Mouse (Mus musculus): ENCODE data around the gene Olfr644. TPM values are rescaled to one million over a fixed set of nuclear protein-coding genes. Genes with fewer than 3 reads are reported as not detected.

Olfr644 gene
- polyA plus RNA-seq (2016; fragmentation: Nextera tagmentation; extraction: Ambion mirVana): not detected in 2 replicates

DNA sequence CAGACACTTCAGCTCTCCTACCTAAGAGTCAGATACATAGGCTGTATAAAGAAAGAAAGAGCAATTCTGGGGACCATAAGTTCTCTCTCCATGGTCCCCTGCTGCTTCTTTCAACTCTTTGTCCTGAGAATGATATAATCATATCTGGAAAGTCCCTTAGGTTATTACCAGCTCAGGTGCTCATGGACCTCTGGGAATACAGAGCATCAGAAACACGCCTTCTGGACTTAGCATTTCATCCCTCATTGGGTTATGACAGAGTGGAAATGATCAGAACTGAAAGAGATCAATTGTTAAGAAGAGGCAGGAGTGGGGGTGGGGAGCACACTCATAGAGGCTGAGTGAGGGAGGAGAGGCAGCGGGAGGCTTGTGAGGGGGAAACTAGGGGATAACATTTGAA, at the start of gene Olfr644:
Gene Olfr644 (minus strand): TSS at position 101 of the 400 bp plus-strand sequence.
- 74% methylated on average over 2 of the region's 2 CpGs for whole genome bisulfite sequencing
- no peak within 1 kb of the TSS for H3K4me3 ChIP-seq
- no peaks in the 10 kb centered on the region for H3K9me3 ChIP-seq
- H3K27me3 ChIP-seq (ENCODE audit: insufficient read depth, poor library complexity, severe bottlenecking): no peaks in the 10 kb centered on the region
- H3K36me3 ChIP-seq: no peaks in the 10 kb centered on the region
- no peak within 1 kb of the TSS for H3K27ac ChIP-seq
- no peaks in the 10 kb centered on the region for H3K4me1 ChIP-seq (replicated peaks)
- no peak for DNase-seq (ENCODE audit: low spot score)

DNA sequence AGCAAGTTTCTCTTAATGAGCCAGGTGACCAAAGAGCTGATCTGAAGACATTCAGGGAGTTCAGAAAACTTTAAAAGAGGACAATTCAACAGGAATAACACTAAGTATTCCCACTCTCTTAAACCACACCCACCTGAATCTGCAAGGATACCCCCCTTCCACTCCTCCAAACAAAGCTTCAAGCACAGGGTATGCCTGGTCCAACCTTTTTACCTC, 33.0 kb upstream of the Olfr644 start, which contains the start of gene Olfr646:
Gene Olfr646 (plus strand): TSS at position 117 of the 216 bp plus-strand sequence.
- Histone ChIP-seq H3K27ac (no peak within 1 kb of the TSS), H3K9me3 (no peaks in the 10 kb centered on the region), H3K36me3 (no peaks in the 10 kb centered on the region), H3K27me3 (ENCODE audit: insufficient read depth, poor library complexity, severe bottlenecking) (no peaks in the 10 kb centered on the region), H3K4me3 (no peak within 1 kb of the TSS), H3K4me1 (replicated peaks) (no peaks in the 10 kb centered on the region)
- DNase-seq (ENCODE audit: low spot score): no peak

DNA sequence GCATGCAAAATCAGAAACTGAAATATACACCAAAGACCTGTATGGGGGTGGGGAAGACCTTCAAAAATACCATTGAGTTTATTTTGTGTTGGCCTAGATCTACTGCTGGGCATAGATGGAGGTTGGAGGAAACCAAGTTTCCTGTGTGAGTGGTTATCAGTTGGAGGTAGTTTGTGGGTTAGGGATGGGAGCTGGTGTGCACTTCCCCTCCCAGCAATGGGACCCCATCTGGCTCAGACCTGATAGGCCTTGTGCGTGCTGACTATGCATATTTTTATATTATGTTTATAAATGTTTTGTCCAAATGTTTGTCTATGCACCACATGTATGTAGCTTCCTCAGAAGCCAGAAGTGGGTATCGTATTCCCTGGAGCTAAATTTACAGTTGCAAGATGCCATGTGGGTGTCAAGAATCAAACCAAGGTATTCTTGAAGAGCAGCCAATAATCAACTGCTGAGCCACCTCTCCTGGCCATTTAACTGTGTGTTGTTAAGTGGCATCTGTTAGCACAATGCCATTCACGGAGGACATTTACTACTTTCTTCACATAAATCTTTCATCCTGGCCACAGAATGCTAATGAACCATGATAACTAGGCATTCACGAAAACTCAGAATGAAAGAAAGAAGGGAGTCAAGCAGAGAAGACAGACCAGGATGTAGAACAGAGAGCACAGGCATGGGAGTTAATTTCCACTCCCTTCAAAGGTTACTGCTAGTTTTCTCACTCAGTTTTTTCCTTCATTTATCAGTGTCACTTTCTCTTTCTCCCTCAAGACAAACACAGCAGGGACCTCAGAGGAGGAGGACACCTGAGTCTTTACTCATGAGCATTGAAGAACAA, 32.5 kb upstream of the Olfr644 start:
- no peak overlapping the region for H3K4me3 ChIP-seq
- no peaks in the 10 kb centered on the region for H3K27me3 ChIP-seq (ENCODE audit: insufficient read depth, poor library complexity, severe bottlenecking)
- H3K27ac ChIP-seq: no peak overlapping the region
- no peaks in the 10 kb centered on the region for H3K36me3 ChIP-seq
- no peak for DNase-seq (ENCODE audit: low spot score)
- WGBS: 67% methylated on average over 4 of the region's 4 CpGs
- H3K9me3 ChIP-seq: no peaks in the 10 kb centered on the region
- no peaks in the 10 kb centered on the region for H3K4me1 ChIP-seq (replicated peaks)

DNA sequence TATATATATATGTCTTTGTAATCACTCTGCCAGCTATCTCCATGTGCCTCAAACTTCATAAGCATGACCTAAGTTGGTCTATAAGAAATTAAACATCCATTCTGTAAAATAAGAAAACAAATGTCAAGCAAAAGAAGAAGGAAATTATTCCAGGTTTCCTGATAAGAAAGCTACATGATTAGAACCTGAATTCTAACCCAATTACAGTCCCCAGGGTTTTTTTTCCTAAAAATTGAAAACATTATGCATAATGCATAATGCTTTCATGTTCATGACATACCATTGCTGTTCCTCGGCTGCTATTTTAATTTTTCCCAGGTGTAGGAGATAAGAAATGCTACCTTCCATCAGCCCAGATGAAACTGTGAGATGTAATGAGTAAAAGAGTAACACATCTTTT, 13.7 kb upstream of the Olfr644 start, which contains the start of gene Olfr645:
Gene Olfr645 (minus strand): TSS at position 101 of the 400 bp plus-strand sequence.
- WGBS: 79% methylated on average over 1 of the region's 1 CpGs

DNA sequence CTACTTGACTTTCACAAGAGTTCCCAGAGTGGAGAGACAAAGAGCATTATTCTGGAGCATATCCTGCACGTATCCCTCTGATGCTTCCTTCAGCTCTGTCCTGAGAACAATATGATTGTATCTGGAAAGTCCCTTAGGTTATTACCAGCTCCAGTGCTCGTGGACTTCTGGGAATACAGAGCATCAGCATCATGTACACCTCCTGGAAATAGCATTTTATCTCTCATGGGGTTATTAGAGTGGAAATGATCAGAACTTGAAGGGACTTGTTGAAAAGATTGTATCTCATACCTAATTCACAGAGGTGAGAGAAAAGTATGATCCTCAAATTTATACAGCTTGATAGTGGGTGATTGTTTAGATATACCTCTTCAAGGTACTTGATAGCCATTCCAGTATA, 10.3 kb downstream of the Olfr644 start, which contains the start of gene 4930516K23Rik:
Gene 4930516K23Rik (minus strand): TSS at position 101 of the 400 bp plus-strand sequence.
- no peaks in the 10 kb centered on the region for H3K4me1 ChIP-seq (replicated peaks)
- H3K36me3 ChIP-seq: no peaks in the 10 kb centered on the region
- DNase-seq (ENCODE audit: low spot score): no peak
- H3K27ac ChIP-seq: no peak within 1 kb of the TSS
- WGBS: 58% methylated on average over 2 of the region's 2 CpGs
- no peaks in the 10 kb centered on the region for H3K9me3 ChIP-seq
- H3K4me3 ChIP-seq: no peak within 1 kb of the TSS
- H3K27me3 ChIP-seq (ENCODE audit: insufficient read depth, poor library complexity, severe bottlenecking): no peaks in the 10 kb centered on the region

More for the DNA sequence above, 13.7 kb upstream of the Olfr644 start, which contains the start of gene Olfr645:
- no peaks in the 10 kb centered on the region for H3K9me3 ChIP-seq
- no peaks in the 10 kb centered on the region for H3K4me1 ChIP-seq (replicated peaks)
- H3K4me3 ChIP-seq: no peak within 1 kb of the TSS
- H3K36me3 ChIP-seq: no peaks in the 10 kb centered on the region
- DNase-seq (ENCODE audit: low spot score): no peak
- H3K27me3 ChIP-seq (ENCODE audit: insufficient read depth, poor library complexity, severe bottlenecking): no peaks in the 10 kb centered on the region
- no peak within 1 kb of the TSS for H3K27ac ChIP-seq

DNA sequence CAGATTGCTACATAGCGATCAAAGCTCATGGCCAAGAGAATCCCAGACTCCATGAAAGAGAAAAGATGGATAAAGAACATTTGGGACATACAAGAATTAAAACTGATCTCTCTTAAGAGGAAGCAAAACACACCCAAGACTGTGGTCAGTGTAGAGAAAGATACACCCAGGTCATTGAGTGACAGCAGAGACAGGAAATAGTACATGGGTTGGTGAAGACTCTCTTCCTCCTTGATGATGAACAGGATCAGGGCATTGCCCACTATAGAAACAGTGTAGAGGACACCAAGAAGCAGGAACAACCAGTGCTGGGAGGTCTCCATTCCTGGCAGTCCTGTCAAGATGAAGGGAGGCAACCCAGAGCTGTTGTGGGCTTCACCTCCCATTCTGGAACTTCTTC, 12.5 kb downstream of the Olfr644 start:
- WGBS: 89% methylated on average over 1 of the region's 1 CpGs
- Histone ChIP-seq H3K4me1 (replicated peaks) (no peaks in the 10 kb centered on the region), H3K27ac (no peak overlapping the region), H3K4me3 (no peak overlapping the region), H3K9me3 (no peaks in the 10 kb centered on the region), H3K27me3 (ENCODE audit: insufficient read depth, poor library complexity, severe bottlenecking) (no peaks in the 10 kb centered on the region), H3K36me3 (no peaks in the 10 kb centered on the region)
- no peak for DNase-seq (ENCODE audit: low spot score)

DNA sequence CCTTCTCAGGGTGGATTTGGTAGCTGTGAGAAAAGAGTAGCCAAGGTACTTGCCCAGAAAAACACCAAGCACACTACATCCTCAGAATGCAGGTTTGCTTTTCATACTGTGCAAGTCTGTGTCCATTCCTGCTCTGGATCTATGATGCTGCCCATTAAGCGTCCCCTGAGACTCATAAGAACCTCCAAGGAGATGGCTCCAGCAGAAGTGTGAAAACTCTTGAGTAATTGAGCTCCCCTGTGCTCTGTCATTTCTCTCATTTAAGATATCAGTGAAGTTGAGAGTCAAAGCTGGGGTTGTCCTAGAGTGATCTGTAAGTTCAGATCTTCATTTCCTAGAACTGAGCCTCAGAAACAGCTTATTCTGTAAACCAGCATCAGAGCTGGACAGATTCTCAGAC, 19.1 kb downstream of the Olfr644 start, which contains the start of gene Olfr642:
Gene Olfr642 (minus strand): TSS at position 101 of the 400 bp plus-strand sequence.
- no peak within 1 kb of the TSS for H3K4me3 ChIP-seq
- WGBS: 74% methylated on average over 1 of the region's 1 CpGs
- H3K27ac ChIP-seq: no peak within 1 kb of the TSS
- no peaks in the 10 kb centered on the region for H3K4me1 ChIP-seq (replicated peaks)
- H3K27me3 ChIP-seq (ENCODE audit: insufficient read depth, poor library complexity, severe bottlenecking): no peaks in the 10 kb centered on the region
- no peaks in the 10 kb centered on the region for H3K36me3 ChIP-seq
- no peaks in the 10 kb centered on the region for H3K9me3 ChIP-seq
- no peak for DNase-seq (ENCODE audit: low spot score)

DNA sequence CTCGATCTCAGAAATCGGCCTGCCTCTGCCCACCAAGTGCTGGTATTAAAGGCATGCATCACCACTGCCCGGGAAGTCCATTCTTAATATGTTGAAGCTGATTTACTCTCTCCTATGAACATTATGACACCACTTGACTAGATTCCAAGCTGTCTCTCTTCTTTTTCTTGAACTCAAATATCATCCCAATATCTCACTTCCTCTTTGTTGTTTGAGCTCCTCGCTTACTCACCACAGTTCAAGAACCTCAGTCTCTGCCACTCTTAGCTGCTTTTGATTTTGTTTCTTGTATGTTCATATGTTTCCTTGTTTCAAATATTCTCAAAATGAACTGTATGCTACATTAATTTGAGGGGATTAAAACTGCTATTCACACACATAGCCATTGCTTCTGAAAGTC, 20.9 kb downstream of the Olfr644 start:
- DNase-seq (ENCODE audit: low spot score): no peak
- 90% methylated on average over 4 of the region's 4 CpGs for WGBS
- no peaks in the 10 kb centered on the region for H3K4me1 ChIP-seq (replicated peaks)
- no peak overlapping the region for H3K27ac ChIP-seq
- H3K4me3 ChIP-seq: no peak overlapping the region
- H3K36me3 ChIP-seq: no peaks in the 10 kb centered on the region
- H3K27me3 ChIP-seq (ENCODE audit: insufficient read depth, poor library complexity, severe bottlenecking): no peaks in the 10 kb centered on the region
- H3K9me3 ChIP-seq: no peaks in the 10 kb centered on the region

DNA sequence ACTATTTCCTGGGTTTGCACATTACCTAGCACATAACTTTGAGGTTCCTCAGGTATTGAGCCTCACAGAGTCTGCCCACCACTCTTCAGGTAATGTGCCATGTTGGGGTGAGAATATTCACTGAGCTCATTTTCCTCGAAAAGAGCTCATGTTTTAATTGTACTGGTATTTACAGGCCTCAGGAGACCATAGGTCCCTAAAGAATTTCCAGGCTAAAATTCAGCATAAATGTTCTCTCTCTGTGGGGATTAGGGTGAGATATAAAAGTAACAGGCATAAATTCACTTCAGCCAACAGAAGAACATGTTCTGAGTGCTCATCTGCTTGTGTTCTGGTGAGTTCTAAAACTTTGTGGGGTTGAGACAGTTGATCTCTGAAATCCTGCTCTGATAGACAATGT, 36.5 kb downstream of the Olfr644 start, which contains the start of gene Olfr641:
Gene Olfr641 (plus strand): TSS at position 301 of the 400 bp plus-strand sequence.
- H3K27me3 ChIP-seq (ENCODE audit: insufficient read depth, poor library complexity, severe bottlenecking): no peaks in the 10 kb centered on the region
- H3K36me3 ChIP-seq: no peaks in the 10 kb centered on the region
- H3K4me3 ChIP-seq: no peak within 1 kb of the TSS
- H3K9me3 ChIP-seq: no peaks in the 10 kb centered on the region
- no peak within 1 kb of the TSS for H3K27ac ChIP-seq
- no peaks in the 10 kb centered on the region for H3K4me1 ChIP-seq (replicated peaks)
- DNase-seq (ENCODE audit: low spot score): no peak
- WGBS: 72% methylated on average over 1 of the region's 1 CpGs

DNA sequence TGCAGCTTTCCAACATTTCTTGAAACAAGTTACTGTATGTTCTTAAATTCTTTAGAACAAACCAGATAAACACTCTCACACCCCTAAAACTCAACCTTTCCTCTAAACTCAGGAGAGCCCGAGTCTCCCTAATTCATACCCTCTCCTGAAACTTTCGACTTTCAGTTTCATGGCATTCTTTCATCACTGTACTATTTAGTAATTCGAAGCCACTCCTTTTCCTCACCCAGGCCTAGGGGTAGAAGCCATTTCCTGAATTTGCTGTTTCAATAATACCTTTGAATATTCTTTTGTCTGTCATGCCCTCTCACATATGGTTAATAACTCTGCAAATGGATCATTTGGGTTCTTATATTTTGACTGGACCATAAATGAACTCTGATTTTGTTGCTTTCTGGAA, 44.7 kb downstream of the Olfr644 start:
- H3K27ac ChIP-seq: no peak overlapping the region
- no peaks in the 10 kb centered on the region for H3K27me3 ChIP-seq (ENCODE audit: insufficient read depth, poor library complexity, severe bottlenecking)
- no peaks in the 10 kb centered on the region for H3K36me3 ChIP-seq
- no peaks in the 10 kb centered on the region for H3K4me1 ChIP-seq (replicated peaks)
- H3K4me3 ChIP-seq: no peak overlapping the region
- no peak for DNase-seq (ENCODE audit: low spot score)
- 83% methylated on average over 3 of the region's 3 CpGs for WGBS
- no peaks in the 10 kb centered on the region for H3K9me3 ChIP-seq

DNA sequence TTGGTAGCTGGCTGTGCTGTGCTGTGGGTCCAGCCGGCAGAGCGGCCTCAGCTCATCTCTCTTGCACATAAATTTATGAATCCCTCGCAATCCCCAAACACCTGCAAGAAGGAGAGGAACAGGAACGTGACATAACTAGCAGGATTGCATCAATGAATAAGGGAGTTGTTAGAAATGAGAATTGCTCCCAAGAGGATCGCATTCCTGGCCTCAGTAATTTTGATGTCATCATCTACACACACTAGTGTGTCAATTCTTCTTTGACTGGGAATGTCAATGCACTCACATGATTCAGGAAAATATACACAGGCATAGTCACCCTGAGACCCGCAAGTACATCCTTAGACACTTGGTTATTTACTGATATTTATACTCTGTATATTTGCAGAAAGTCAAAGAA, 46.2 kb downstream of the Olfr644 start, which contains the start of gene Olfr640:
Gene Olfr640 (minus strand): TSS at position 101 of the 400 bp plus-strand sequence.
- no peak within 1 kb of the TSS for H3K4me3 ChIP-seq
- H3K9me3 ChIP-seq: no peaks in the 10 kb centered on the region
- WGBS: 82% methylated on average over 6 of the region's 6 CpGs
- no peaks in the 10 kb centered on the region for H3K4me1 ChIP-seq (replicated peaks)
- no peaks in the 10 kb centered on the region for H3K36me3 ChIP-seq
- H3K27me3 ChIP-seq (ENCODE audit: insufficient read depth, poor library complexity, severe bottlenecking): no peaks in the 10 kb centered on the region
- H3K27ac ChIP-seq: no peak within 1 kb of the TSS
- DNase-seq (ENCODE audit: low spot score): no peak

DNA sequence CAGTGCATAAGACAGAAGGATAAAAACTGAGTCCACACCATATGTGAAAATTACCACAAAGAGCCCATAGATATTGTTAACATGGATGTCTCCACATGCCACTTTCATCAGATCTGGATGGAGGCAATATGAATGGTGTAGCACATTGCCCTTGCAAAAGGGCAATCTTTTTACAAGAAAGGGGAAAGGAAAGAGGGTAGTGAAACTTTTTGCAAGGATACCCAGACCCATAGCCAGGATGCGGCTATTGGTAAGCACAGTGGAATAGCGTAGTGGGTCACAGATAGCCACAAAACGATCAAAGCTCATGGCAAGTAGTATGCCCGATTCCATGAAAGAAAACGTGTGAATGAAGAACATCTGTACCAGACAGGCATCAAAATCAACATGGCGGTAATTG, 50.0 kb downstream of the Olfr644 start:
- H3K27me3 ChIP-seq (ENCODE audit: insufficient read depth, poor library complexity, severe bottlenecking): no peaks in the 10 kb centered on the region
- no peak for DNase-seq (ENCODE audit: low spot score)
- H3K36me3 ChIP-seq: no peaks in the 10 kb centered on the region
- H3K27ac ChIP-seq: no peak overlapping the region
- no peaks in the 10 kb centered on the region for H3K9me3 ChIP-seq
- H3K4me3 ChIP-seq: no peak overlapping the region
- no peaks in the 10 kb centered on the region for H3K4me1 ChIP-seq (replicated peaks)
- 95% methylated on average over 6 of the region's 6 CpGs for WGBS

DNA sequence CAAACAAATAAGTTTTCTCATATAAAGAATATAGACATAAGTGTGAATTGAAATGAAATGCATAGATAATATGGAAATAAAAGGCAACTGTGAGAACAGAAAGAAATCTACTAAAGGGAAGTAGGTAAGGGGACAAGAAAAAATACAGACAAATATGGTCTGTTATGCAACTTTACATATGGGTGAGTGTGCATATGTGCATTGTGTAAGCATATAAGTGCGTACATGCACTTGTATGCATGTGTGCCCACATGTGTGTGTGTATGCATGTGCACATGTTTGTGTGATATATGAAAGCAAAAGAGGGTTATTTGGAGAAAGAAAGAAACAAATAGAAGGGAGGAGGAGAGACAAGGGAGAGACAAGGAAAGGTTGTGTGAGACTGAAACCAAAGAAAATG, 52.7 kb downstream of the Olfr644 start:
- Histone ChIP-seq H3K9me3 (no peaks in the 10 kb centered on the region), H3K36me3 (no peaks in the 10 kb centered on the region), H3K27me3 (ENCODE audit: insufficient read depth, poor library complexity, severe bottlenecking) (no peaks in the 10 kb centered on the region), H3K27ac (no peak overlapping the region), H3K4me1 (replicated peaks) (no peaks in the 10 kb centered on the region), H3K4me3 (no peak overlapping the region)
- DNase-seq (ENCODE audit: low spot score): no peak
- WGBS: 78% methylated on average over 1 of the region's 1 CpGs
